Mouse (Mus musculus): ENCODE results near the gene Cdc40. TPM values are rescaled to one million over a fixed set of nuclear protein-coding genes. Genes with fewer than 3 reads are reported as not detected.

Gene Cdc40
- 4.1 and 9.2 TPM in 2 replicates for polyA plus RNA-seq (2012)

GRCm38 (mm10) chr10:40882831-40883643, at the start of gene Cdc40, which contains the start of gene Wasf1:
Cdc40 (minus strand) TSS chr10:40883311.
Wasf1 (plus strand) TSS chr10:40883475.
- no peak for TF ChIP-seq GATA1 (IDR thresholded peaks at IDR 0.05; ENCODE audit: low read length)

DNA sequence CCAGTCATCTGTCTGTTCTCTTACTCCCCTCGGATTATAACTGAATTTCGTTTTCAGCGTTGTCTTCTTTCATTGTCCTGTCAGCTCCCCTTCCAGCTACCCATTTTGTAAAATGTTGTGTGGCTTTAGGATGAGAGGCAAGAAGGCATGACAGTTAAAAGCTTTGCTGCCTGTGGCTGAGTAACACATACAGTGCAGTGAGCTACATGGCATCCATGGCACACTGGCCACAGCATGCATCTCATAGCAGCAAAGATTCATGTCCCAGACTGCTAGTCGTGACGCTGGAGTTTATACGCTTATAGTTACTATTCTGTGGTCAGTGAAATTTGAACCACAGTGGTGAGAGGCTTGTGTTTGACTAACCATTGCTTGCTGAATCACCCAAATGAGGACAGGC, 36.4 kb upstream of the Cdc40 start:
- TF ChIP-seq GATA1 (IDR thresholded peaks at IDR 0.05; ENCODE audit: low read length): no peak

DNA sequence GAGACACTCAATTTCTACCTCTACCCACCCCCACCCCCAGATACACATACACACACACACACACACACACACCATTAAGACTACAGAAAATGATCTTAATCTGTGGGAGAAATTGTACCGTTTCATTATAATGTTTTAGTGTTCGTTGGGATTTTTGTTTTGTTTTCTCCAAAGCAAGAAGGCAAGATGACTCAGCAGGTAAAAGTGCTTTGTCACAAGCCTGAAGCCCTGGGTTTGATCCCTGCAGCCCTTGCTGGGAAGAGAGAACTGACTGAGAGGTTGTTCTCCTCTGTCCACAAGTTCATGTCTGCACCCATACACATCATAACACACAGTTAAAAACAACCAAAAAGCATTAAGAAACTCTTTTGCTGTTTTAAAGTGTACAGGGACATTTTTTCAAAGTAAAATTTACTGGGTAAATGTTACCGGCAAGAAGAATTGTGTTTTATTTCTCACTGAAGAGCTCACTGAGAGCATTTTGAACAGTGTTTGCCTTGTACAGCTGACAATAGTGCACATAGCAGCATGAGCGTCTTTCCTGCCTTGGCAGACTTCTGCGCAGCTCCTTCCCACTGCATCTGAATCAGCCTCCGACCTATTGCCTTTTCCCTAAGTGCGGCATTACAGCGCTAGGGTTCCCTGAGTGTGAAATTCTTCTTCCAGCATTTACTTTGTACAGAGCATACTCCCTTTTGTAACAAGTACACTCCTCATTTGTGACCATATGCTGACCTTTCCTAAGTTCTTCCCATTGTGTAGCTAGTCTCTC, 35.7 kb upstream of the Cdc40 start:
- no peak for TF ChIP-seq GATA1 (IDR thresholded peaks at IDR 0.05; ENCODE audit: low read length)

- TF ChIP-seq GATA1 (IDR thresholded peaks at IDR 0.05; ENCODE audit: low read length): no peak
Measured at GRCm38 (mm10) chr10:40915240-40915639, 32.1 kb upstream of the Cdc40 start.

DNA sequence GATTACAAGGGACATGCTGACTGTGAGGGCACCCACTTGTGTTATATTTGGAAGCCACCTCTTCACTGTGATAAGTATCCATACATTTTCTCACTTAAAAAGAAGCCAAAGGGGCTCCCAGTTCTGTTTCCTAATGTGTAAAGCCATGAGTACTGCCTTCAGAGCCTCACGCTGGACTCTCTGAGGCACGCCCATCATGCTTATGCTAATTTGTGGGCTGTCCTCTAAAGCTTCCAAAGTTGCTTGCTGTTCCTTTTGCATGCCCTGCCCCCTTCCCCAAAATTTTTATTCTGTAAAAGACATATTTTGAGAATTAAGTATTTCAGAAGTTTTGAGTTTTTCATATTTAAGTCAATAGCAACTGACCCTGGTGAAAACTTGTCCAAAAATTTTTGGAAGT, 27.7 kb upstream of the Cdc40 start:
- TF ChIP-seq GATA1 (IDR thresholded peaks at IDR 0.05; ENCODE audit: low read length): no peak

- TF ChIP-seq GATA1 (IDR thresholded peaks at IDR 0.05; ENCODE audit: low read length): no peak
Measured at GRCm38 (mm10) chr10:40908580-40908979, 25.5 kb upstream of the Cdc40 start.

- TF ChIP-seq GATA1 (IDR thresholded peaks at IDR 0.05; ENCODE audit: low read length): no peak
Measured at GRCm38 (mm10) chr10:40906802-40907201, 23.7 kb upstream of the Cdc40 start.

DNA sequence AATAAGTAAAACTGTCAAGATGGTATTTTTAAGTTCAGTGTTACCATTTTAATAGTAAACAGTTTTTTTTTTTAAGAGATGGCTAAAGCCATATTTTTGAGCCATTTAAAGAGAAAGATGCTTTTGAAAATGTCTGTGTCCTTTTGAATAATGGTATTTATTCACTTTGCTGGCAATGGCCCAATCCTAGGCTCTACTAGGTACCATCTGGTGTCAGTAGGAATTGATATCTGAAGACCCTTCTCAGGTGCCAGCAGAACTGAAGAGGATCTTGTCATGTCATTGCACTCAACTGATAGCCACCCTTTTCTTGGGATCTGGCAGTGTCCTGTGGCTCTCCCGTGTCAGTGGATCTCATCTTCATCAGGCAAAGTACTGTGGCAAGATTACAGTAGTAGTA, 23.0 kb upstream of the Cdc40 start:
- no peak for TF ChIP-seq GATA1 (IDR thresholded peaks at IDR 0.05; ENCODE audit: low read length)

- no peak for TF ChIP-seq GATA1 (IDR thresholded peaks at IDR 0.05; ENCODE audit: low read length)
Measured at GRCm38 (mm10) chr10:40901786-40902185, 18.7 kb upstream of the Cdc40 start.

GRCm38 (mm10) chr10:40896656-40897055, 13.5 kb upstream of the Cdc40 start:
- no peak for TF ChIP-seq GATA1 (IDR thresholded peaks at IDR 0.05; ENCODE audit: low read length)

DNA sequence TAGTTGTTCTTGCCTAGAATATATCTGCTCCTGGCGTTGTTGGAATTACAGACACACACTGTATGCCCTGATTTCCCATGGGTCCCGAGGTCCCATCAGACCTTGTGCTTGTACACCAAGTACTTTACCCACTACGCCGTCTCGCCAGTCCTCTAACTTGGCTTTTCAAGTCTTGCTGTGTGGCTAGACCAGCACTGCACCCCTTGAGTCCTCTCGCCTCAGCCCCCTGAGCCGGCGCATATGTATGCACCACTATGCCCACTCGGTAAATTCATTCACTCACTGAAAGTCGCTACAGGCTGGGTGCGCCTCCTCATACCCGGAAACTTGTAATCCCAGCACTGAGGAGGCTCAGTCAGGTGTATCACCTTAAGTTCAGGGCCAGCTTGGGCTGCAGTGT, 12.7 kb upstream of the Cdc40 start:
- TF ChIP-seq GATA1 (IDR thresholded peaks at IDR 0.05; ENCODE audit: low read length): no peak

GRCm38 (mm10) chr10:40889146-40889545, 6.0 kb upstream of the Cdc40 start:
- TF ChIP-seq GATA1 (IDR thresholded peaks at IDR 0.05; ENCODE audit: low read length): no peak

DNA sequence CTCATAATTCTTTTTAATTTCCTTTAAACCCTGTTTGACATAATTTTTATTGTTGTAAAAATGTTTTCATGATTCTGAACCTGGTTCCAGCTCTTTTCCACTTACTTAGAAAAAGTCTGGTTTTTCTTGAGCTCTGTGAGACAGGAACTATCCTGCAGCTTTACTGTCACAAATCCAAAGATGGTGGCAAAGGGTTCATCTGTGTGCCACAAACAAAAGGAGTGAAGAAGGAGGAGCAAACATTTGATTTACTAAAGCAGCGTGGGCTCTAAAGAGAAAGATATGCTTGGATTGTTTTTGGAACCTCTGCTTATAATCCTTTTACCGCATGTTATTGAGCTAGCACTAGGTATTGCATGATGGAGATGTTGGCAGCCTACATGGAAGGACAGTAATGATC, 4.2 kb upstream of the Cdc40 start:
- no peak for TF ChIP-seq GATA1 (IDR thresholded peaks at IDR 0.05; ENCODE audit: low read length)

GRCm38 (mm10) chr10:40885432-40885831, 2.3 kb upstream of the Cdc40 start:
- TF ChIP-seq GATA1 (IDR thresholded peaks at IDR 0.05; ENCODE audit: low read length): no peak

DNA sequence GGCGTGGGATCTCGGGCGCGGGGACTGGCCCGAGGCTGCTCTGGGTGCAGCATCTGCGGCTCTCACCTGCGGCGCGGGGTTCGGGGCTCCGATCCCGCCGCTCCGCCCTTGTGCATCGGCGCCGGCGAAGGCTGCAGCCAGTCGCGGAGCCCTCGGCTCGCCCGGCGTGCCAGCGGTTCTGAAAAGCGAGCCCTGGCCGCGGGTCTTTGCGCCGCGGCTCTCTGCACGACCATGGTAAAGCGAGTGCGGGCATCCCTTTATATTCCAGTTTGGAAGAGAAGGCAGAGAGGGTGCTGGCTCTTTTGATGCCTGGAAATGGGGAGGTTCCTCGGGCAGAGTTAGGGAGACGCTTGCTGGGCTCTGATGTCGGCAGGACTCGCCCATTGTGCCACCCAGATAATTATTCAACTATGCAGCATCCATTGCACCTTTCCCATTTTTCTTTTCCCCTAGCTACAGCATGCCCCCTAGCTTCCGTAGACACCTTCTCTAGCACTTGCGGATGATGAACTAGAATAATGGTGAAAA, 1.2 kb upstream of the Cdc40 start:
- no peak for TF ChIP-seq GATA1 (IDR thresholded peaks at IDR 0.05; ENCODE audit: low read length)

GRCm38 (mm10) chr10:40883644-40884278, 650 bp upstream of the Cdc40 start:
- TF ChIP-seq GATA1 (IDR thresholded peaks at IDR 0.05; ENCODE audit: low read length): no peak

All from G1E-ER4 (cell line).